Mouse (Mus musculus): Measurements from ENCODE around the gene Spag7.

DNA sequence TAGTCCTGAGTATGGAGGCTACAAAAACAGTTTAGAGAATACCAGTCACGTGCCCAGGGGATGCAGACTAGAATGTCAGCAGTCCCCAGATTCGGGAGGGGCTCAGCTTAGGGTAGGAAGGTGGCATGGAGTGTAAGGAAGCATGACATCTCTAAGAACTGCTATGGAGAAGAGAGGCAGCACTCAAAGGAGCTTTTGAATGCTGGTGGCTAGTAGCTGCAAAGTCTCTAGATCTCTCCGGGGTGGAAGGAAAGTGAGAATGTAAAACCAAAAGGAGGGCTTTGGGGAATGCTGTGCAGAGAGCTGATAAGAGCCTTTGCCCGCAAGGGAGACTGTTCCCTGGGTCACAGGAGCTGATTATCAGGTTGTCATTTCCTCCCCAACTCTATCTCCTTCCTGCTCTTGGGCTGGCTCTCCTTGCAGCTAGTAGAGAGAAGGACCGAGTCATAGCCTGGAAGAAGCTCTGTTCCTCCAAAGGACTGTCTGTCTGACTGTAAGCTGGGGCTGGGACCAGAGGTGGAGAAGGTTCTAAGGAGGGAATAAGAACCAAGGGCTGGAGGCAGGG is 30.4 kb downstream of the Spag7 start, which contains the start of gene Gp1ba:
- TF ChIP-seq CHD2 (IDR thresholded peaks at IDR 0.05; ENCODE audit: low read depth, low read length) (no peak), HCFC1 (IDR thresholded peaks at IDR 0.05; ENCODE audit: borderline replicate concordance, insufficient read depth, low read length) (no peak)
